Mouse (Mus musculus): ENCODE results near the gene Slc12a9. TPM values are rescaled to one million over a fixed set of nuclear protein-coding genes. Genes with fewer than 3 reads are reported as not detected.

Slc12a9 gene
- polyA plus RNA-seq, 1 experiment = 7.7 TPM

GRCm38 (mm10) chr5:137369665-137370064 lies 36.3 kb upstream of the Slc12a9 start:
- no peak overlapping the region for H3K4me3 ChIP-seq (ENCODE audit: insufficient read depth, low read length)
- no peak overlapping the region for H3K27ac ChIP-seq (ENCODE audit: insufficient read depth, low read length)
- no peak for TF ChIP-seq POLR2A (IDR thresholded peaks at IDR 0.05; ENCODE audit: low read depth, low read length)
- TF ChIP-seq CTCF (IDR thresholded peaks at IDR 0.05; ENCODE audit: borderline replicate concordance, insufficient read depth, low read length) = no peak
- H3K4me1 ChIP-seq (ENCODE audit: control insufficient read depth, insufficient read depth, low read length) = no peaks in the 10 kb centered on the region

GRCm38 (mm10) chr5:137358382-137358781 lies 25.0 kb upstream of the Slc12a9 start:
- TF ChIP-seq CTCF (IDR thresholded peaks at IDR 0.05; ENCODE audit: borderline replicate concordance, insufficient read depth, low read length) (0 out of 2 replicates have a peak, but pooled peaks have one; percentile 9), POLR2A (IDR thresholded peaks at IDR 0.05; ENCODE audit: low read depth, low read length) (no peak)
- Histone ChIP-seq H3K27ac (ENCODE audit: insufficient read depth, low read length) (no peak overlapping the region), H3K4me1 (ENCODE audit: control insufficient read depth, insufficient read depth, low read length) (no peaks in the 10 kb centered on the region; the same call in 1 of the 2 replicates), H3K4me3 (ENCODE audit: insufficient read depth, low read length) (no peak overlapping the region)

GRCm38 (mm10) chr5:137354091-137354490 lies 20.7 kb upstream of the Slc12a9 start:
- TF ChIP-seq POLR2A (IDR thresholded peaks at IDR 0.05; ENCODE audit: low read depth, low read length) = no peak
- TF ChIP-seq CTCF (IDR thresholded peaks at IDR 0.05; ENCODE audit: borderline replicate concordance, insufficient read depth, low read length) = no peak
- H3K4me1 ChIP-seq (ENCODE audit: control insufficient read depth, insufficient read depth, low read length) = no peaks in the 10 kb centered on the region; the same call in 1 of the 2 replicates
- no peak overlapping the region for H3K27ac ChIP-seq (ENCODE audit: insufficient read depth, low read length)
- no peak overlapping the region for H3K4me3 ChIP-seq (ENCODE audit: insufficient read depth, low read length)

GRCm38 (mm10) chr5:137352011-137352975 lies 18.9 kb upstream of the Slc12a9 start:
- Histone ChIP-seq H3K4me3 (ENCODE audit: insufficient read depth, low read length) (peak overlapping the region; percentile 91), H3K27ac (ENCODE audit: insufficient read depth, low read length) (no peak overlapping the region), H3K4me1 (ENCODE audit: control insufficient read depth, insufficient read depth, low read length) (no peaks in the 10 kb centered on the region; the same call in 1 of the 2 replicates)
- TF ChIP-seq POLR2A (IDR thresholded peaks at IDR 0.05; ENCODE audit: low read depth, low read length) (no peak), CTCF (IDR thresholded peaks at IDR 0.05; ENCODE audit: borderline replicate concordance, insufficient read depth, low read length) (no peak)

- Histone ChIP-seq H3K4me1 (ENCODE audit: control insufficient read depth, insufficient read depth, low read length) (no peaks in the 10 kb centered on the region; the same call in 1 of the 2 replicates), H3K4me3 (ENCODE audit: insufficient read depth, low read length) (peak overlapping the region; percentile 91), H3K27ac (ENCODE audit: insufficient read depth, low read length) (no peak overlapping the region)
- TF ChIP-seq CTCF (IDR thresholded peaks at IDR 0.05; ENCODE audit: borderline replicate concordance, insufficient read depth, low read length) = no peak
- TF ChIP-seq POLR2A (IDR thresholded peaks at IDR 0.05; ENCODE audit: low read depth, low read length) = no peak
Measured at GRCm38 (mm10) chr5:137351394-137351793, 18.0 kb upstream of the Slc12a9 start.

GRCm38 (mm10) chr5:137351058-137351380 lies 17.6 kb upstream of the Slc12a9 start:
- TF ChIP-seq POLR2A (IDR thresholded peaks at IDR 0.05; ENCODE audit: low read depth, low read length) (no peak; the same call in 1 of the 2 replicates), CTCF (IDR thresholded peaks at IDR 0.05; ENCODE audit: borderline replicate concordance, insufficient read depth, low read length) (no peak)
- no peak overlapping the region for H3K27ac ChIP-seq (ENCODE audit: insufficient read depth, low read length)
- H3K4me3 ChIP-seq (ENCODE audit: insufficient read depth, low read length) = peak overlapping the region; percentile 91
- H3K4me1 ChIP-seq (ENCODE audit: control insufficient read depth, insufficient read depth, low read length) = no peaks in the 10 kb centered on the region; the same call in 1 of the 2 replicates

GRCm38 (mm10) chr5:137350205-137351057 lies 17.0 kb upstream of the Slc12a9 start:
- TF ChIP-seq POLR2A (IDR thresholded peaks at IDR 0.05; ENCODE audit: low read depth, low read length) (no peak; the same call in 1 of the 2 replicates), CTCF (IDR thresholded peaks at IDR 0.05; ENCODE audit: borderline replicate concordance, insufficient read depth, low read length) (no peak)
- peak overlapping the region; percentile 54 for H3K27ac ChIP-seq (ENCODE audit: insufficient read depth, low read length)
- H3K4me3 ChIP-seq (ENCODE audit: insufficient read depth, low read length) = peak overlapping the region; percentile 91
- no peaks in the 10 kb centered on the region; the same call in 1 of the 2 replicates for H3K4me1 ChIP-seq (ENCODE audit: control insufficient read depth, insufficient read depth, low read length)

- TF ChIP-seq POLR2A (IDR thresholded peaks at IDR 0.05; ENCODE audit: low read depth, low read length) (peak; percentile 94), CTCF (IDR thresholded peaks at IDR 0.05; ENCODE audit: borderline replicate concordance, insufficient read depth, low read length) (no peak)
- Histone ChIP-seq H3K4me3 (ENCODE audit: insufficient read depth, low read length) (peak within 1 kb of the TSS; percentile 91), H3K27ac (ENCODE audit: insufficient read depth, low read length) (peak within 1 kb of the TSS; percentile 54), H3K4me1 (ENCODE audit: control insufficient read depth, insufficient read depth, low read length) (no peaks in the 10 kb centered on the region; the same call in 1 of the 2 replicates)
Measured at GRCm38 (mm10) chr5:137349384-137350204, 16.2 kb upstream of the Slc12a9 start, which contains the start of gene Ephb4. Gene Ephb4, plus strand, starts transcription at chr5:137350109.
